Mouse (Mus musculus) granulocyte monocyte progenitor cell, adult 5-6 weeks (primary cell): Measurements from ENCODE around the gene Cryba4. TPM values are rescaled to one million over a fixed set of nuclear protein-coding genes. Genes with fewer than 3 reads are reported as not detected.
A peak's percentile ranks its signal among the peaks of the same experiment; 100 is the strongest.

Experiments
- ATAC-seq: replicated peaks from 2 replicates; pipeline ENCODE4 v1.8.0; 2016; ENCODE audit warnings: mild to moderate bottlenecking, moderate TSS enrichment, inconsistent platforms; ENCODE audit not compliant: poor library complexity, severe bottlenecking
- total RNA-seq, 2 experiments: library from RNA; stranded (forward) in 1 of 2; stranded (reverse) in 1 of 2; fragments of 200-712, 200-1000 nt in 1 of 2; fragments of >200 nt in 1 of 2; fragmentation: Nextera tagmentation in 1 of 2; gene quantifications; 2 replicates each; pipeline ENCODE4 v1.2.3; 2014 to 2017

The Cryba4 gene
- total RNA-seq, 2 experiments from 2014 or later = not detected

DNA sequence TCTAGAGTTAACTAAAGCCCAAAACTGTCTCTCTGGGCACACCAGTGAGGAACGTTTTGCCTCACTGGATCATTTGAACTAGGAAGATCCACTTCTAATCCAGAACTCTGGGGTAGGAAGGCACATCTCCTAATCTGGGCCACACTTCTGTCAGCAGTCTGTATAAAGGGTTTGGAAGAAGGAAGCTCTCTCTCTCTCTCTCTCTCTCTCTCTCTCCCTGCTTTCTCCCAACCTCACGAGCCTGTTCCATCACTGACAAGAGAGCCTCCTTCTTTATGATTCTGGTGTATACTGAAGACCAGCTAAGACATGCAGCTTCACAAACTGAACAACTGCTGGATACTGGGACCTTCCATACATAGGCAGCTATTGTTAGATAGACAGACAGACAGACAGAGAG is 10.5 kb downstream of the Cryba4 start:
- no peak for ATAC-seq

DNA sequence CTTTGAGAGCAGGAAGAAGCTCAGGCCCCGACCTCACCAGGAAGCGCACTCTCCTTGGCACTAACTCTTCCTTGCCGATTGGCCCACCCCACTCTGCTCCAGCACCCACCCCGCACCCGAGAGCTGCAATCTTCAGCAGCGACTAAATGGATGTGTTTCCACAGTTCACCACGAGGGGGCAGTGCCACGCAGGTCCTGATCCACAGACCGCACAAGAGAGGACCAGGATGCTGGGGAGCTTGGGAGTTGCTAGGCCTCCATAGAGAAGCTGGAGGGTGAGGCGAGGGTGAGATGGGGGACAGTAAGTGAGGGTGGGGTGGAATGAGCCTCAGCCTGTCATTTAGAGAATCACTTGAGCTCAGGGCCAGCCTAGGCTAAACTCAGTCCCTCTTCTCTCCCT is 11.6 kb downstream of the Cryba4 start:
- ATAC-seq = peak; percentile 86

DNA sequence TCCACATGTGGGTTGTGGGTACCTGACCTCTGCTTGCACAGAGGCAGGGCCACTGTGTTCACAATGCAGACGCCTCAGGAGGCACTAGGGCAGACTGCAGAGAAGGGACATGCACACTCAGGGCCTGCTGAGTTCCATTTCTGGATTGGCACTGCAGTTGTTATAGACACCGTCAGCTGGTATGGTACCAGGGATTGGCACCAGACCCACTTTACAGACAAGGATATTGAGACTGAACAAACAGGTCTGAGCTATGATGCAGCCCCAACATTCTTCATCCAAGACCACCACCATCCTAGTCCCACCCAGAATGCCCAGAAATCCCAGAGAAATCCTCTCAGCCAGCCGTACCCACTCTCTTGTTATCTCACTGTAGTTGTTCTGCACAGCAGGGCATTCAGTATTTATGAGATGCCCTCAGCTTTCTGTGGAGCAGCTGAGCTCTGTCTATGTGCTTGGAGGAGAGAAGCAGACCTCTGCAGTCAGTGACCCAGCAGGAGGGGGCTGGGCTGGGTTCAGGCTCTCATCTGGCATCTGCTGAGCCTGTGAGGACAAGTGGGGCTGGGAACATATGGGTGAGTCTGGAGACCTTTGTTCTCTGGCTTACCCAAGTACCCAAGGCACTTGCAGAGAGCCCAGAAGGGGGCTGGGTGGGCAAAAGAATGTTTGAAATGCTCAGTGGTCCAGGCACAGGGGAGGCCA is 13.4 kb downstream of the Cryba4 start:
- ATAC-seq = no peak

DNA sequence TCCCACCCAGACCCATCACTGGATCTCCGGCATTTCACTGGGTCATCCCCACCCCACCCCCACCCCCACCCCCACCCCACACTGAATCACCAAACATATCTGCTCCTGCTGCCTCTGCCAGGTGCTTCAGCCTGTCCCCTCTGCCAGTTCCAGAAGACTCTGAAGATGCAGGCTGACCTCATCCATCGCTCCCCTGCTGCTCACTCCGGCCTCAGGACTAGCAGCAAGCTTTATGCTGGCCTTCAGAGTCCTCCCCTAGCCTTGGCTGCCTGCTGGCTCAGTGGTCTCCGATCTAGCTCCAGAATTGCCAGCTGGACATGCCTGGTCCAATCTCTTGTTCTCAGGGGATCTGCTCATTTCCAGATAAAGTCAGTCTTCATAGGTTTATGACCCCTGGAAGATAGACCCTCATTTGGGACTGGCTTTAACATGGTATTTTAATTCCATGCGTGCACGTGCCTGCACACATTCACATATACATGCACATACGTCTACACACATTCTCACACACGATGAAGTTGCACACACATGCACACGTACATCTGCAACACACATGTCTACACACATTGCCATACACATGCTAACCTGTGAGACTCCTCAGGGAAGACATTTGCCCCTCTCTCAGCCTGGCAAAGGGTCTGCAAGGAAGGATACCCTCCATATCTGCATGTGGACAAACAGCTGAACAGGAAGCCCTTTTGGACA is 14.3 kb downstream of the Cryba4 start:
- no peak for ATAC-seq

DNA sequence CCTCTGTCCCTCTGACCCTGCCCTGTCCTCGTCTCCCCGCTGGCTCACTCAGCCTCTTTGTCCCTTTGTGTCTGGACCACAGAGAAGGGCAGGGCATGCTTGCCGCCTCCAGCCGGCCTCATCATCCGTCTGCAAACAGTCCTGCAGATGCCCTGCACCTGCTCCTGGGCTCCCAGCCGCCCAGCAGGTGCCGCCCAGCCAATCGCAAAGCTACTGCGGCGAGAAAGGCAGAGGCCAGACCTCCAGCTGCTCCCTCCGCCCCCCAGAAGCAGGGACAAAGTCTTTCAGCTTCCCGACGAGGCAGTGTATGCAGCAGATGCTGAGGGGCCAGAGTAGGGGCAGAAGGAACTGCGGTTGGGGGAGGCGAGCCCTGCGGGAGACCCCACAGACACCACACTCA is 14.9 kb downstream of the Cryba4 start:
- ATAC-seq = no peak

DNA sequence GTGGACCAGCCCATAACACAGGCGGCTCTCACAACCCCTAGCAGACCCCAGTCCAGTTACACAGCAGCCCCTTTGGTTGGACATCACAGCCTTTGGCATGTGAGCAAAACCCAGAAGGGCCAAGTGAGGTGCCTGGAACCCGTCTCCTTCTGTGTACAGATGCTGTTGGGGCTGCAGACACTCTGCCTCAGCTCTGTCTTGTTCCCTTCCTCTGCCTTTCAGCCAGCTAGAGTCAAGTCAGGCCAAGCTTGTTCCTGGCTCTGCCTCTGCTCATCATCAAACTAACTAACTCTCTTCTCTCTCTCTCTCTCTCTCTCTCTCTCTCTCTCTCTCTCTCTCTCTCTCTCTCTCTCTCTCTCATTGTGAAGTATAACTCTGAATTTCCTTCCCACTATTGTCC is 15.7 kb downstream of the Cryba4 start:
- no peak for ATAC-seq

DNA sequence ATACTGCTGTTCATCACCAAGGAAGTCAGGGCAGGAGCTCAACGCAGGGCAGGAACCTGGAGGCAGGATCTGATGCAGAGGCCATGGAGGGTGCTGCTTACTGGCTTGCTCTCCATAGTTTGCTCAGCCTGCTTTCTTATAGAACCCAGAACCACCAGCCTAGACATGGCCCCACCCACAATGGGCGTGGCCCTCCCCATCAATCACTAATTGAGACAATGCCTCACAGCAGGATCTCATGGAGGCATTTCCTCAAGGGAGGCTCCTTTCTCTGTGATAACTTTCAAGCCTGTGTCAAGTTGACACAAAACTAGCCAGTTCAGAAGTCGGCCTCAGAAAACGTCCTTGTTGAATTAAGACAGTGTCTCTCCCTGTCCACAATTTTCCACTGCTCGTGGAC is 16.5 kb downstream of the Cryba4 start:
- no peak for ATAC-seq

DNA sequence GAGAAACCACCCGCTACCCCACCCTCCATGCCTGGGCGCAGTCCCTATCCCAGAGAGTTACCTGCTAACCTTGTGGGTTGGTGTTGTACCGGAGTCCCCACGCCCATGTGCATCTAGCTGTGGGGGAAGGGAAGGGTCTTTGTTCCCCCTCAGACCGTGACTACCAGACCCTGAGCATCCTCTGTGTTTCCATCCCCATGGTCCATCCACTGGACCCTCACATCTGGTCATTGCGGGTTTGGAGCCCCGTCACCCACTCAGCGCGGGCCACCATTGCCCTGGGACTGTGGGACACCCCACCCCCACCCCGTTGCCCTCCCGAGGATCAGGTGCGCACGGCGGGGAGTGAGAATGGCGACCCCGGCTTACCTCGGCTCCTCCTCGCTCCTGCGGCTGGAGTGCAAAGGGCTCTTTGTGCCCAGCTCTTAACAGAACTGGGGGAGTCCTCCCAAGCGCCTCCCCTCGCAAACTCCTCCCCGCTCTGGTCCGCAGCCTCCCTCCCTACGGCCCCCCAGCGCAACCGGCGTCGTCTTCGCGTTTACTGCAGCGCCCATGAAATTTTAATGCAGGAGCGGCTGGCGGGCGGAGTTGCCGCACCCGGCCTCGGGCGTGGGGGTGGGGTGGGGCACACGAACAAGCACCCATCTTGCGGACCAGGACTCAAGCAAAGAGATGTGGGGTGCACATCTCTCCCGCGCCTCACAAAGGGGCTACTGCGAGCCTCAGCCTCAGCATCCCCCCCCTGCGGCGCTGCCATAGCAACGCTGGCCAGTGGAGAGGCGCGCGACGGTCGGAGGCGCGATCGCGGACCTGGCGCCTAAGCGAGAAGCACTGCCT is 23.9 kb downstream of the Cryba4 start:
- ATAC-seq = peak; percentile 24; the same call in 1 of the 2 replicates

DNA sequence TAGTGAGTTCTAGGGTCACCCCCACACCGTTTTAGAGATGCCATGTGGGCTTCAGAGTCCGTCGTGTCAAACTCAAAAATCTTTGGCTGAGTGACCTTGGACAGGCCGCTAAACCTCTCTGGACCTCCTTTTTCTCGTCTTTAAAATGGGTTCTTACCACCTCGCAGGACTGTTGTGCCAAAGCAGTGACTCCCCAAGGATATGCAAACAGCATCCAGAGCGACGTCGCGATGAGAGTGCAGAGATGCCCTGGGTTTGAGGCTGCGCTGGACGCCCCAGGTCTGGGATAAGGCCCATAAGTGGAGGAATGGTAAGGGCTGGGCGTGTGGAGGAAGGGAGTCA is 24.4 kb downstream of the Cryba4 start:
- ATAC-seq = no peak

DNA sequence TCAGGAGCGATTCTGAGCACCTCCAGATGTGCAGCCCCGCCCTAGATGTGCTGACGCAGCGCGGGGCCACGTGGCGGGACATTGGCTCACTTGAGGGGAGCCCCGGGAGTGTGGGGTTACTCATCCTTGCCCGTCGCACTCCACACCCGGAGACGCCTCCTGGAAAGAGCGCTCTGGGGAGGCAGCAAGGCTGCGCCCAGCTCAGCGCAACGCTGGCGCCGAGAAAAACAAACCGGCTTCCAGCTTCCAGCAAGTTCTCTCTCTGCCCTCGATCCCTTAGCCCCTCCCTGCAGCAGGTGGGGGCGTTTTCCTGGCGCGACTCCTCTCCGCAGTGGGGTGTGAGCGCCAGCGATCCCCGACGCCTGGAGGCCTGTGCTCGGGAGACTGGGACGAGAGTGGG is 25.0 kb downstream of the Cryba4 start:
- ATAC-seq = peak; percentile 25

DNA sequence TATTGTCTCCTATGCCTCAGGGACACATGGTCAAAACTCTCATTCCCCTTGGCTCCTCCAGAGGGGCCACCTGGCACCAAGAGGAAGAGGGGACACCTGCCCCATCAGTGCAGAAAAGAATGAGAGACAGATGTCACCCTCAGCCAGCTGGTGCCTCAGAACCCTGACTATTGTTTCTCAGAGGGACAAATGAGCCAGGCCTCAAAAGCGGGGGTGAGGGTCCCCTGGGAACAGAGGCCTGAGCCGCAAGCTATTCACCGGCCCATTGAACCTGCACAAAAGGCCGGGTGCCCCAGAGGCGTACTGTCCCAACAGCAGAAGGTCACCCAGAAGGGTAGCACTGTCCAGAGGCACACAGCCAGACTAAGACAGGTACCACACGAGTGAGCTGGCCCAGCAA is 26.7 kb downstream of the Cryba4 start:
- ATAC-seq = no peak

DNA sequence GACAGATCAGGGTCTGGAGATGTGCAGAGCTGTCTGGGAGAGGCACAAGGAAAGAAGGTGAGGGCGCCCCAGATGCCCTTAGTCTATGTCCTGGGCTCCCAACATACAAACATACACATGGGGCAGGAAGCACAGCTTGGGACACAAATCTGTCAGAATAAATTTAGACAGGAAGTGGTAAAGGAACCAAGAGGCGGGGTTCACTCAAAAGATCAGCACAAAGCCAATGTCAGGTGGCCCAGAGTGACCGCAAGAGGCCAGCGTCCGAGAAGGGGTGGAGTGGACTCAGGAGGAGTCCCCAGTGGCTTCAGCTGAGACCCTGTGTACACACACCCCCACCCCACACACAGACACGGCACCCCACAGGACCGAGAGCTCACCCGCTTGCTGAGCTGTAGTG is 32.1 kb downstream of the Cryba4 start:
- ATAC-seq = peak; percentile 81

DNA sequence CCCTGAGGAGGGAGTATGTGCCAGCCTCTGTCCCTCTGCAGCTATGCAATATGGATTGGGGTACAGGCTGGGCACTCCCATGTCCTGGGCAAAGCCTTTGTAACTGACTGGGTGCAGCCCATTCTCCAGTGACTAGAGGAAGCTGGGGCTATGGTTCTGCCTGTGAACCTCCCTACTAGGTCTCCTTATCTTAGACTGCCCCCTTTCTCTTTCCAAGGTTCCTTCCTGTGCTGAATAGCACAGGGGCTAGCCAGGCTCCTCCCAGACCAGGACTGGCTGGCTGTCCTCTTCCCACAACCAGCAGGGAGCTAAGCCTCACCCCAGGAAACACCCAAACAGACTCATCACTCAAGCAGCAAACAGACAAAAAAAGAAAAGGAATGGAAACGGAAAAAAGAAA is 32.9 kb downstream of the Cryba4 start:
- ATAC-seq = no peak

DNA sequence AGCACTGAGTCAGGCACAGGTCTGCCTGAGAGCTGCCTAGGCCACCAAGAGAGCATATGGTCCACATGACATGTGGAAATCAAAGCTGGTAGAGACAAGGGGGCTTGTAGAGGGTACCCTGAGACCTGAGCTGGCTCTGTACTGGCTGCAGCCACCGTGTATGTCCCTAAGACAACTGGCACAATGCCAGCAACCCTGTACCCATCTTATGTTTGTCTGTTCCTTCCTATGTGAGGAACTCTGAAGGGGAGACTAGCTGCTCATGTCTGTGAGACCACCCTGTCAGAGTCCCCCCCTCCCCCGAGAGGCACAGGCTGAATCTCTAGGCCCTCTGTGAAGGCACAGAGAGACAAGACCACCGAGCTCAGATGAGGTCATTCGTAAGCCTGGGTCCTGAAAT is 33.6 kb downstream of the Cryba4 start:
- no peak for ATAC-seq

DNA sequence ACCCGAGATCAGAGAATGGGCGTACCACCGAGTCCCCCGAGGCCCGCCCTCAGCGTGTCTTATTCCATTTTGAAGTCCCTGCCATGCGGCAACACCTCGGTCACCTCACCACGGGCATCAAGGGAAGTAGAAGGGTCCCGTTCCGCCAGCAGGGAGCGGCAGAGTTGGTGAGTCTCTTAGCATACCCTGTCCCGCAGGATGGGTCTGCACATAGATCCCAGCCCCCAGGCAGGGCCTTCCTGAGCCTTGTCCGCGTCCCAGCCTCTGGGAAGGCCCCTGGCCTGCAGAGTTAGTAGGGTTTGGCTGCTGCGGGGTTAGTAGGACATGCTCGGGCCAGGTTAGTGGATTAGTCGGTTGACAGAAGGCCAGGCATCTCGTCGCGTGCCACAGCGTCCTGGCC is 35.3 kb downstream of the Cryba4 start:
- no peak for ATAC-seq

DNA sequence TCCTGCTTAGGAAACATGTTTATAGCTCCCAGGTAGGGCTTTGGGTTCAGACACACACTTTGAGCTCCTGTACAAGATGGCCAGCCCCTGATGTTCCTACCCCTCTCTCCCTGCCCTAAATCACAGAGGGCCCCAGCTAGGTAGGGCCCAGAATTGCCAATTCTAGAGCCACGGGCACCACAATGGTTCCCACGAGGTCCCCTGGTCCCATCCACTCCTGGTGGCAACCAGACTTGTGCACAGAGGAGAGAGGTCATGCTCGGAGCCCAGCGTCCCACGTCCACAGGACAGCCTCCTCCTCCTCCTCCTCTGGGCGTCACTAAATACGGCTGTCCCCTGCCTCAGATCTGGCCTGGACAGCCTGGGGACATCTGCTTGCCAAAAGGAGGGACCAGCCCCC is 36.0 kb downstream of the Cryba4 start:
- ATAC-seq = no peak

DNA sequence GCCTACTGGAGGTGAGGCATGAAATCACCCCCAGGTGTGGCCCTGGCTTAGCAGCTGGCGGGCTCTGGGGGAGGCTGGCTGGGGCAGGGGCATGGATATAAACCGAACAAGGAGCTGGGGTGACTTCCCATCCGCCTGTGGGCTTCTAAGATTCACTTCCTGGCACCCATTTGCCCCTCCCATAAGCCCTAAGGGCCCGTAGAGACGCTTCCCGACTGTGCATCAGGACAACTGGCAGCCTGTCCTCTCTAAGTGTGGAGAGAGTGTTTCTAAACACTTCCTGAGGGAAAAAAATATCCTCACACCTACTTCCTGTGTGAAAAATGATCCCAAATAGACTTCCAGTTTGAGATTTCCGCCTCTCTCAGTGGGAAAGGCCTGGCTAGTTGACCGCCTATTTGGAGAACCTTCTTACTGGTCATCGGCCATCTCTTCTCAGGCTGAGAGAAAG is 36.5 kb downstream of the Cryba4 start:
- ATAC-seq = no peak

DNA sequence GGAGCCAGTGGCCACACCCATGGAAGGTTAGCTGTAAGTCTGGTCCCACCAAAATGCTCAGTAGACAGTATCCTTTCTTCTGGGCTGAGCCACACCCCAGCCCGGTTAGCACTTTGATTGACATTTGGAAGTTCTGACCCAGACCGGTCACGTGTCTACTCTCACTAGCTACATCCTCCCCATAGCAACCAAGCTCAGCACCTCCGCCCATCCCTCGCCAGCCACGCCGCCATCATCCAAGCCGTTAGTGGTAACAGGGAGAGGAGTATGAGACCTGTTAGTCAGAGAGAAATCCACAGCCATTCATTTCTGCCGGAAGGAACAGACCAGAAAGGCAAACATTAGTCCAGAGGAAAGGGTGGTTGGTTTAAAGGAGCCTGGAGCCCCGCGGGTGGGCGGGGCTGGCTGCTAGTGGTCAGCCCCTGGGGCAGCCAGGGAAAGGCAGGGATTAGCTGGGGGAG is 37.0 kb downstream of the Cryba4 start:
- no peak for ATAC-seq

DNA sequence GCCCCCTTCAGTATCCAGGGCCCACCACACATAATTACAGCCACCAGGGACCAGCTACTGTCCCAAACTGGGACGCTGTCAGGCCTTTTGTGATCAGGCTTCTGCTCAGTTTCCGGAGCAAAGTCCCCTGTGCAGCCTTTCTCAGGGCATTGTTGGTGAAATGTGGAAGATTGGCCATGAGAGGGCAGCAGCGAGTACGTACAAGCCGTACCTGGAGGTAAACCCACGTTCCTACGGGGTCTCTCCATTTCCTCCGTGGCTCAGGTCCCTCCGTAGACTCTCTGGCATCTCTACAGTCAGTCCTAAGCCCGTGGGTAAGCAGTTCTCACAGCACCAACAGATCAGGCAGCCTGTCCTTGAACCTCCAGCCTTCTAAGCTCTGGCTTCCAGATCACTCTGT is 37.9 kb downstream of the Cryba4 start:
- peak; percentile 59 for ATAC-seq

DNA sequence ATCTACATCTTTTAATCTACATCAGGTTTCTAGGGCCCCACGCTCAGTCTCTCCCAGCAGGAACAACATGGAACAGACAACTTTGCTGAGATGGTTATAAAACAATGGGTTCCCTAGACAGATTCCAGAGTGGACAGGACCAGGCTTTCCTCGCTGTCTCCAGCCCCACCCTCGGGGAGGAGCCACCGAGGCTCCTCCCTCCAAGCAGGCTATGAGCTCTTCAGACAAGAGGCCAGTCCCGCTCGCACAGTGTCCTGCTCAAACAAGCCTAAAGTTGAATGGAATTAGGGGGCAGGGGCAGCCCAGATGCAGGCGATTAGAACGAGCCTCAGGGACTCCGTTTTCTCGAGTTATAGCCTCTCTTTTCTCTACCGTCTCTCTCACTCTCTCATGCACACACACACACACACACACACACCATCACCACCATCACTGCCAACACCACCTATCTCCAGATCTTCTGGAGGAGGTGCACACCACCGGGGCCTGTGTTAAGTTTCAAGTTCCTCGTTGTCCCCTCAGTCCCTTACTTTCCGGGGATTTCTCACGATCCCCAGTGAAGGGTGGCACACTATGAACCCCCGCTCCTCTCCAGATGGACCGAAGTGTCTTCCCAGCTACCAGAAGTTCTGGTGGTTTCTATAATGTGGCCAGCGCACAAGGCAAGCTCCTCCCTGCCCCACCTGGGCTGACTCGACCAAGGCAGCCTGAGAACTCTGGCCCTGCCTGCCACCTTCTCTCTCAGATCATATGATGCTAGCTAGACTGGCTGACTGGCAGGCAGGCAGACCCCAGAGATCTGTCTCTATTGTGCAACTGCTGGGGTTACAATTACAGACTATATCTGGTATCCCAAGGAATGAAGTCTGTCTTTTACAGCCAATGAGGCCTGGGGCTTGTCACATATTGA is 38.7 kb downstream of the Cryba4 start:
- ATAC-seq = no peak
